Mouse (Mus musculus) spleen, adult 18-20 months (tissue): ENCODE measurements at regions not wholly inside any gene's neighbourhood (a gene's known extent, or its start where the extent isn't known, plus 50 kb on each side); places are given as distances from the start of the nearest gene placed in this dataset.

Source experiments
- DNase-seq, 2 experiments: peaks; one replicate each; pipeline ENCODE4 v3.0.0; 2022; ENCODE audit warnings: mixed read lengths in 2 of 2

GRCm38 (mm10) chr5:97656167-97656924, 199.5 kb upstream of the Gk2 start:
- DNase-seq: no peak

DNA sequence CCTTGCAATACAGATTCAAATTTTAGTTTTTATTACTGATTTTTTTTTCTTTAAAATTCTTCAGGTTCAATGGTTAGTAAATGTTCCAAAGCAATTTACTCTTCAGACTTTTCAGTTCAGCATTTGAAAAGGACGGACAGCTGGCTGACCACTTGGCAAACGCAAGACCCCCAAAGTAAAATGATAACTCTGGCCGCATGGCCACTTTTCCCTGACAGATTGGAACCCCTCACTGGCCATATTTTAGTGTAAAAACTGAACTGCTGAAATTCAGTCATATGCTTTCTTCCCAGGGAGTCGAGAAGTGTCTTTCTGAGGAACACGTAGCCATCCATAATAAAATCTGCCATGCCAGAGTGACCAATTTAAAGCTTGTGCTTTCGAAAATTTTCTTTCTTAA, 198.4 kb upstream of the Gk2 start:
- DNase-seq: no peak

DNA sequence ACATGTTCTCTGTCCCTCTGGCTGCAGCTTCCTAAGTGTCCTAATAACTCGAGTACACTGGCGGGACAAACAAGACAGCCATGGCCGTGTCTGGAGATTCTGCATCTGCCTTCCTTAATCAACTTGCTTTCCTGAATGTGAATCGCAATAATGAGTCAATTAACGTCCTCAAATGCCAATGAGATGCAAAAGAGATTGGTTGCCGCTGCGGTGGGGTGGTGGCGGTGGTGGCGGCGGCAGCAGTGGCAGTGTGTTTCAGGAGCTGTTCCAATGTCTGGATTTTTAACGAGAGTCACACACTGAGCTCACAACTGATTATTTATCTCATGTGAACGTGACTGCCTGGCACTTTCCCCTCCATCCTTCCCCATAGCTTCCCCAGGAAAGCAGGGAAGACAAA, 197.6 kb upstream of the Gk2 start:
- no peak for DNase-seq

- DNase-seq: no peak
Measured at GRCm38 (mm10) chr5:97642251-97642650, 185.4 kb upstream of the Gk2 start.

DNA sequence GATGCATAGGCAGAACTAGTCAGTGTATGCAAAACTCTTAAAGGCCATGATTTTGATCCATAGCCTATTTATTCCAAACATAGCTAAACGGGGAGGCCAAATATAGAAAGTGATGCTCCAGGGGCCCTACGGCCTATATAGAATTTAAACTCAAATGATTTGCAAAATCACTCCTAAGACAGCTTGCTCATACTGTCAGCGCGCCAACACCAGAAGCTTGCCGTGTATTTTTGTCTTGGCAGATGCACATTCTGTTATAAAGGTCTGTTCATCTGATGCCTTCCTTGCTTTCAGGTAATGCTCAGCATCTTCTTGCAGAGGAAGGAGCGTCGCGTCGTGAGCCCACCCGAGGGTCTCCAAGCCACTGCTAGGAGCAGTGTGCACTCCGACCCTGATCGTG, 184.8 kb upstream of the Gk2 start:
- no peak for DNase-seq

DNA sequence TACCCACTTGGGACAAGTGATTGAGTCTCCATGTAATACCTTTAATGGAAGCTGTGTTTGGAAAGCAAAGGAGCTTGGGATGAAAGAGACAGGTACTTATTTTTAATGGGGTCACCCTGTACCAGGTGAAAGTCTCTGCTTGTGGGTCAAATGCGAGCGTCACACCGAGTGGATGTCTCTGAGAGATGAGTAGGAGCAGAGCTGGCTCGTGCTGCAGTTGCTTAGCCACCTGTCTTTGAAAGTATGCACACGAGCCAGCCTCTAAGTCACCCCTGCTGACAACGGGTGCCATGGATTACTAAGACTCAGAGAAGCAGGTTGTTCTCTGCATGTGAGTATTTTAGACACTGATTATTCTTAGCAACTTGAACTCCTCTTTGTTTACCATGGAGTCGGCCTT, 179.5 kb upstream of the Gk2 start:
- DNase-seq: no peak

- DNase-seq: no peak
Measured at GRCm38 (mm10) chr5:97633766-97634165, 176.9 kb upstream of the Gk2 start.

- no peak for DNase-seq
Measured at GRCm38 (mm10) chr5:97632791-97633190, 176.0 kb upstream of the Gk2 start.

DNA sequence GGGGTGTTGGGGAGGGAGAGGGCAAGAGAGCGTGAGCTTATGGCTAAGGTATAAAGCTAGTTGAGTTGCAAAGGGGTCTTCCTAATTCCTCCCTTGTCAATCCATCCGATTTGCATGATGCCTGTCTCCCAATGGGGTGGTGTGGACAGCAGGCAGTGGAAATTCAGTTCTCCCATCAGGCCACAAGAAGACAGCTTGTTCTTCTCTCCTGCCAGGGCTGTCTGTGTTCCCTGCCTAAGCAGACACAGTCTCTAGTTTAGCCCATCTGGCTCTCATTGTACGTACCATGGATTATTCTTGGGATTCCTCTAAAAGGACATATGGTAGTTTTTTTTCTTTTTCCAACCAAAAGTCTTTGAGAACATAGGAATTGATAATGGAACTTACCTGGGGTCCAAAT, 168.4 kb upstream of the Gk2 start:
- no peak for DNase-seq

GRCm38 (mm10) chr5:97619890-97620289, 163.1 kb upstream of the Gk2 start:
- DNase-seq: no peak

GRCm38 (mm10) chr5:97618411-97618810, 161.6 kb upstream of the Gk2 start:
- no peak for DNase-seq

- DNase-seq: no peak
Measured at GRCm38 (mm10) chr5:97602176-97602575, 145.4 kb upstream of the Gk2 start.

DNA sequence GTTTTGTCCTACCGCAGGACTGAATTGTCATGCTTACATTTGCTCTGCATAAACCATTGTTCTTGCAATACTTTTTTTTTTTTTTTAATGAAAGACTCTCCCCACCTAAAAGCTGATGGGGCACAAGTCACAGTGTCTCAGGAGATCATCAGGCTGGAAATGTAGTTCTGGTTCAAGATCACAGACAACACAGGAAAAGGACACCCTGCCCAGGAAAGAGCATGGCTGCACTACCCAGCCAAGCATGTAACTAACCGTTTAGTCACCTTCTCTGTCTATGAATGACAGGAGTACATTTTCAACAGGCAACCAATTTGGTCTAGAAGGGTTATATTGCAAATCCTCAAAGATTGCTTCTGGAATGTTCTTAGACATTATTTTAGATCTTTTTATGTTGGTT, 144.6 kb upstream of the Gk2 start:
- DNase-seq: no peak

GRCm38 (mm10) chr5:97598741-97599140, 141.9 kb upstream of the Gk2 start:
- DNase-seq: no peak

DNA sequence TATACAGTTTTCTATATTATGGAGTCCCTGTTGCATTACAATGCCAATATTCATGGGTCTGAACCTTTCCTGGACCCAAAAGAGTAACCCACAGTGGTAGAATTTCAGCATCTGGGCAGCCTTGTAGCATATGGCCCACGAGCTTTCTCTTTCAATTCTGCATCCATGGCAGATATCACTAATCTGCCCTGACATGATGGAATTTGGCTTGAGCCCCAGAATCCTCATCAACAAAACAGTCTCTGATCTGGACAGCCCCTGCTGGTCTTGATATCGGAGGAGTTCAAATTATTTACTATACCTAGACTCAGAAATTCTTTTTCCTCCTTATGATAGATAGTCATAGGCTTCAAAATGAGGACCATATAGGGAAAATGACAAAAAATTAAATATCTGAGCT, 139.1 kb upstream of the Gk2 start:
- DNase-seq: no peak

GRCm38 (mm10) chr5:97594081-97594480, 137.3 kb upstream of the Gk2 start:
- DNase-seq: no peak

- DNase-seq: no peak
Measured at GRCm38 (mm10) chr5:97582509-97582908, 125.7 kb upstream of the Gk2 start.

DNA sequence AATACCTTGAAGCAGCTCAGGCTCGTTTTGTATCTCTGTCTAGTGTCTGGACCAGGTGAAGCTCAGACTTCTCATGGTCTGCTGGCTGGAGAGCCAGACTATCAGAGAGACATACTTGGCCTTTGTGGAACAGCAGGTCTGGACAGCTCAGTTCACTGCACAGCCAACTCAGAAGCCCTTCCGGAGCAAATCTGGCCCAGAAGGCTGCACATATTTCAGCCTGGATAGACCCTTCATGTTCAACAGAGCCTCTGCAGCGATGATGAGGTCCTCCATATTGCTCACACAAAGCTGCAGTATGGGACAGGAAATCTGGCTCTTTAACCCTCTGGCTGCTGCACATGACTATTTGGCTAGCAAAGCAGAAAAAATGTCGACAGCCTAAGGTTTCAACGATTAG, 108.7 kb upstream of the Gk2 start:
- no peak for DNase-seq

GRCm38 (mm10) chr5:97563724-97564123, 106.9 kb upstream of the Gk2 start:
- DNase-seq: no peak

GRCm38 (mm10) chr5:97554274-97554673, 97.5 kb upstream of the Gk2 start:
- no peak for DNase-seq

DNA sequence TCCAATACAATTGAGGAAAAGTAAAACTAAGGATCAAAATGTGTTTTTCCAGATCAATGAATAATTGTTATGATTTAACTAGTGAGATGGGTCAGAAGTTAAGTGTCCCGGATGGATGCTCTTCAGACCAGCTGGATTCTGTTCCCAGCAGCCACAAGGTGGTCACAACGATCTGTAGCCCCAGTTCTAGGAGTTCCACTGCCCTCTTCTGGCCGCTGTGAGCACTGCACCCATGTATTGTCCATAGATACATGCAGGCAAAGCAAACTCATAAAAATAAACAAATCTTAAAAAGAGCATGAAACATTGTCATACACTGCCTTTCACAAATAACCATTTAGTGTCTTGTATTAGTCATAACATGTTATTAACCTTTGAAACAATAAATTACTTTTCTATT, 96.3 kb upstream of the Gk2 start:
- peak in 1 of 2 experiments; percentile 18 for DNase-seq

GRCm38 (mm10) chr5:97537492-97538257, 80.9 kb upstream of the Gk2 start:
- no peak for DNase-seq

DNA sequence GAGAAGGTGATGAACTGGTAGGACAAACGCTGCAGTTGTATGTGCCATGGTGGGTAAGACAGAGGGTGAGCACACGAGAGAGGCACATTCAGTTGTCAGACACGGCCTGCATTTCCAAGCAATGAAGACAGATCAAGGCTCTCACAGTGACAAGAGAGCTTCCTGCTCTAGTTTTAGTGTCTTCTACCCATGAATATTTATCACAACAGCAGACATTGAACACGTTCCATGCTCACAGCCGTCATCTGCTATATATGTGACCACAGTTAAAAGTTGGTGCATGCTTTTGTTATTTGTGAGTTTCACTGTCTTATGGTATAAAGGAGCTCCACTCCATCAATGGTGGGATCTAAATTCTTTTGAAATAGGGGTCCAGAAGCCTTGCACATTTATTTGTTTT, 76.9 kb upstream of the Gk2 start:
- no peak for DNase-seq

- DNase-seq: no peak
Measured at GRCm38 (mm10) chr5:97527555-97527954, 70.7 kb upstream of the Gk2 start.
